Mouse (Mus musculus) lung, embryonic 15.5 days (tissue): ENCODE results near the gene Tradd. TPM values are rescaled to one million over a fixed set of nuclear protein-coding genes. Genes with fewer than 3 reads are reported as not detected.

Experiments used
- ATAC-seq: fragments of 200-750 bp; cut with Nextera tagmentation; 2 replicates; pipeline ENCODE4 v1.8.0; 2017; ENCODE audit warnings: moderate number of reproducible peaks, borderline replicate concordance; ENCODE audit not compliant: low FRiP score, low TSS enrichment; ENCODE audit errors: extremely low read depth
- H3K27ac ChIP-seq: fragments of 300-500 bp; sonication (generic); 2 replicates; pipeline ENCODE4 v1.5.1; 2015; ENCODE audit warnings: moderate library complexity, mild to moderate bottlenecking, inconsistent platforms
- H3K27me3 ChIP-seq: fragments of 300-500 bp; sonication (generic); 2 replicates; pipeline ENCODE4 v1.6.1; 2015; ENCODE audit warnings: inconsistent platforms
- H3K36me3 ChIP-seq: fragments of 300-500 bp; sonication (generic); 2 replicates; pipeline ENCODE4 v1.6.1; 2015; ENCODE audit warnings: inconsistent platforms
- H3K4me1 ChIP-seq: fragments of 300-500 bp; sonication (generic); 2 replicates; pipeline ENCODE4 v1.6.1; 2015; ENCODE audit warnings: inconsistent platforms
- H3K4me2 ChIP-seq: fragments of 300-500 bp; sonication (generic); 2 replicates; pipeline ENCODE4 v1.6.1; 2015; ENCODE audit warnings: inconsistent platforms, mild to moderate bottlenecking, moderate library complexity
- H3K4me3 ChIP-seq: fragments of 300-500 bp; sonication (generic); 2 replicates; pipeline ENCODE4 v1.5.1; 2015; ENCODE audit warnings: mild to moderate bottlenecking, inconsistent platforms
- H3K9ac ChIP-seq: fragments of 300-500 bp; sonication (generic); 2 replicates; pipeline ENCODE4 v1.6.1; 2015; ENCODE audit warnings: inconsistent platforms
- H3K9me3 ChIP-seq: fragments of 300-500 bp; sonication (generic); 2 replicates; pipeline ENCODE4 v1.6.1; 2016; ENCODE audit warnings: inconsistent platforms
- WGBS: fragments of 180-500 bp; shearing (Covaris S2); methylation state at CpG from one replicate; pipeline ENCODE4 v1.1.7; 2015; 5-methylcytosine and 5-hydroxymethylcytosine counted together
- polyA plus RNA-seq: library from polyadenylated mRNA; unstranded; fragments of >200 nt; fragmentation: Nextera tagmentation; extraction: Ambion mirVana; gene quantifications from 2 replicates; pipeline ENCODE4 v1.2.1, GENCODE M21; 2015

Gene Tradd
- polyA plus RNA-seq, 1 experiment from 2014 or later: 33.6 TPM

DNA sequence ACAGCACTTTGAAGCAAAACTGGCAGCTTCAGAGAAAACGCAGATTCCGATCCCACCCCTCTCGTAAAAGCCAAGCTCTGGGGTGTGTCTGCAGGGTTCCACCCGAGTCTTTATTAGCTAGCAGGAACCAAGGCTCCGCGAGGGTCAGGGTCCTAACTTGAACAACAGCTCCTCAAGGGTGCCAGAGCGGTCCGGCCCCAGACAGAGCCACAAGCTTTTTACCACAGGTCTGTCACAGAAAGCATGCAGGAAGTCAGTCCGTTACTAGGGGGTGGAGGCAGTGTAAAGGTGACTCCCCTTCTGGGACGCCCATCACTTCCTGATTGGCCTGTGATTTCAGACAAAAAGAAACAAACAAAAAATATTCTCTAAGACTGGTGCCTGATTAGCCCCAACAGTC is 719 bp upstream of the Tradd start:
- 8% methylated on average over 10 of the region's 10 CpGs for WGBS
- peak overlapping the region; percentile 93 for H3K4me2 ChIP-seq
- no peaks in the 10 kb centered on the region for H3K9me3 ChIP-seq
- H3K9ac ChIP-seq: peak overlapping the region; percentile 51; the same call in 1 of the 2 replicates
- H3K27ac ChIP-seq: no peak overlapping the region
- peaks cover 57% of the 10 kb centered on the region for H3K27me3 ChIP-seq
- ATAC-seq: no peak
- H3K4me3 ChIP-seq: peak overlapping the region; percentile 73
- H3K36me3 ChIP-seq: no peaks in the 10 kb centered on the region
- peaks cover 50% of the 10 kb centered on the region for H3K4me1 ChIP-seq

DNA sequence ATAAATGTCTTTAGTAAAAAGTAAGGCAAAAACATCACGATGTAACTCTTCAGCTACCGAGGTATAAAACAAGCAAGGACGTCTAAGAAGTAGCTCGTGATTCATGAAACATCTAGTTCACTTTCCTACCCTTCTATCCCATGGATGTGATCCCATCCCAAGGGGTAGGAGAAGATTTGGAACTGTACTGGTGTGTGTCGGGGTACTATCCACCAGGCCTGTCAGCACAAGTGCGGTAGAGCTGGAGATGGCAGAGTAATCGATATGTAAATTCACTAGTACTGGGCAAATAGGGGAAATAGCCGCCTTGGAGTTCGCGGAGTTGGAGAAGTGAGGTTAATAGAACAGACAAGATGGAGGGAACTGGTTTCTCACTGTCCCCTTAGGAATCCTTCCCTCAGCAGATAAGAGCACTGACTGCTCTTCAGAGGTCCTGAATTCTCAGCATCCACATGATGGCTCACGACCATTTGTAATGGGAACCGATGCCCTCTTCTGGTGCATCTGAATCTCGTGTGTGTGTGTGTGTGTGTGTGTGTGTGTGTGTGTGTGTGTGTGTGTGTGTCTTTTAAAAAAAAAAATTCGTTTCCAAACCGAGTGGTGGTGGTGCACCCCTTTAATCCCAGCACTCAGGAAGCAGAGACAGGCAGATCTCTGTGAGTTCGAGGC is 1.0 kb downstream of the Tradd start:
- no peak overlapping the region for H3K27ac ChIP-seq
- peak overlapping the region; percentile 93 for H3K4me2 ChIP-seq
- peaks cover 48% of the 10 kb centered on the region for H3K4me1 ChIP-seq
- H3K27me3 ChIP-seq: peaks cover 57% of the 10 kb centered on the region
- no peak overlapping the region for H3K9ac ChIP-seq
- H3K4me3 ChIP-seq: peak overlapping the region; percentile 73
- H3K9me3 ChIP-seq: no peaks in the 10 kb centered on the region
- WGBS: 41% methylated on average over 16 of the region's 16 CpGs
- ATAC-seq: no peak
- H3K36me3 ChIP-seq: no peaks in the 10 kb centered on the region

- Histone ChIP-seq H3K4me1 (peaks cover 39% of the 10 kb centered on the region), H3K4me3 (no peak overlapping the region), H3K4me2 (no peak overlapping the region), H3K9ac (no peak overlapping the region), H3K9me3 (no peaks in the 10 kb centered on the region), H3K27me3 (peaks cover 49% of the 10 kb centered on the region), H3K36me3 (no peaks in the 10 kb centered on the region), H3K27ac (no peak overlapping the region)
- WGBS: 83% methylated on average over 12 of the region's 12 CpGs
- ATAC-seq: no peak
Measured at GRCm38 (mm10) chr8:105261326-105261980, 3.0 kb downstream of the Tradd start.

GRCm38 (mm10) chr8:105260371-105261099 is 3.9 kb downstream of the Tradd start:
- Histone ChIP-seq H3K4me3 (no peak overlapping the region), H3K9me3 (no peaks in the 10 kb centered on the region), H3K27me3 (peaks cover 55% of the 10 kb centered on the region), H3K36me3 (no peaks in the 10 kb centered on the region), H3K9ac (no peak overlapping the region), H3K4me1 (peaks cover 43% of the 10 kb centered on the region), H3K27ac (no peak overlapping the region), H3K4me2 (no peak overlapping the region; the same call in 1 of the 2 replicates)
- ATAC-seq: no peak
- WGBS: 61% methylated on average over 7 of the region's 7 CpGs

DNA sequence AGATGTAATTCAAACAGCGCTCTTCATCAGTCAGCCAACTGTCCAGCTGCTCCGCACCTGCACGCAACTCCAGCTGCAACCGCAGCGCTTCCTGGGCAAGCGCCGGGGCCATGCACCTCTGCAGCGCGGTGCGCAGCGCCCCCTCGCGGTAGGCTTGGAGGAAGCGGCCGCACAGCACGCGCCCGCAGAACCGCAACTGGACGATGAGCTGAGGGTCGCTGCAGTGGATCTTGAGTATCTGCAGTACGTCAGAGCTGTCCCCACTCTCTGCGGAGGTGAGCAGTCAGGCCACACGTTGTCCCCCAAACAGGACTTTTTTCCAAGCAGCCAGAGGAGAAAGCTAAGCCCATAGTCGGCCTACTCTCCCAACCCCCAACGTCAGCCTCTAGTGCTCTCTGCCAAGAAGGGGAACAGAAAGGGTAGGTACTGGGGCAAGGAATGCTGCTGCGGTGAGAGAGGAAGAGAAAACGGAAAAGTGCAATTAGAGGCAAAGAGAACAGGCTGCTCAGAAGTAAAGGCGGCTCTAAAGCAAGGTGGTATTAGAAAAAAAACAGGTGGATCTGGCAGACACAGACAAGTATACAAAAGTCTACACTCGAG is 4.6 kb downstream of the Tradd start:
- Histone ChIP-seq H3K4me2 (peak overlapping the region; percentile 78), H3K9ac (no peak overlapping the region), H3K27me3 (peaks cover 57% of the 10 kb centered on the region), H3K4me1 (peaks cover 44% of the 10 kb centered on the region), H3K36me3 (no peaks in the 10 kb centered on the region), H3K27ac (no peak overlapping the region), H3K4me3 (peak overlapping the region; percentile 39), H3K9me3 (no peaks in the 10 kb centered on the region)
- WGBS: 2% methylated on average over 30 of the region's 30 CpGs
- peak; percentile 21; the same call in 1 of the 2 replicates for ATAC-seq

- no peaks in the 10 kb centered on the region for H3K9me3 ChIP-seq
- peaks cover 47% of the 10 kb centered on the region for H3K4me1 ChIP-seq
- H3K4me3 ChIP-seq: peak overlapping the region; percentile 39
- WGBS: 7% methylated on average over 55 of the region's 55 CpGs
- no peak overlapping the region for H3K27ac ChIP-seq
- no peak overlapping the region for H3K9ac ChIP-seq
- H3K27me3 ChIP-seq: peaks cover 57% of the 10 kb centered on the region
- no peak for ATAC-seq
- no peaks in the 10 kb centered on the region for H3K36me3 ChIP-seq
- H3K4me2 ChIP-seq: peak overlapping the region; percentile 78
Measured at GRCm38 (mm10) chr8:105258911-105259720, 5.3 kb downstream of the Tradd start.

DNA sequence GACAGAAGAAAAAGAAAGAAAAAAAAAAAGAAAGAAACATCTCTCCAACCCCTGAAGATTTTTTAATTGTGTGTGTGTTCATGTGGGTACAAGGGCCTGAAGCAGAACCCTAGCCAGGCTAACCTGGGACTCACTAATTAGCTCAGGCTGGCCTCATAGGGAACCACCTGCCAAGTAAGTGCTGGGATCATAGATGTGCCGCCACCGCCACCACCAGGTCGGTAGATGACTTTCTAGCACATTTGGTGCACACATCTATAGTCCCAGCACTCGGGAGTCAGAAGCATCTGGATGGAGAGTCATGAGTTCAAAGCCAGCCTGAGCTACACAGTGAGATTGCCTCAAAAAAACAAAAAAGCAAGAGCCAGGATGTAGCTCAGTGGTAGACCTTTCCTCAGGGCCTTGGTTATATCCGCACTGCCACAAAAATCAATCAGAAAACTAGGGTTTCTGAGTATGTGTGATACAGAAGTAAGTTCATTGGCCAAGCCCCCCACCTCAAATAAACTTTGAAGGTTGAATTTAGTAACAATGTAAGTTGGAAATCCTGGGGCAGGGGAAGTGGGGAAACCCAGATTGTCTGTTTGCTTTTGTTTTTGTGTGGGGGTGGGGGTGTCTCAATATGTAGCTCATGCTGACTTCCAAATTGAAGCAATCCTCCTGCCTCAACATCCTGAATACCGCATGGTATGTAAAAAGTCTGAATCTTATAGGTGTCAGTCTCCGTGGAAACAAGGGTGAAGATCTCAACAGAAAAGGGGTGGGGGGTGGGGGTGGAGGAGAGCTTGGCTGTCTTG is 6.9 kb downstream of the Tradd start:
- Histone ChIP-seq H3K36me3 (peaks cover 9% of the 10 kb centered on the region; the same call in 1 of the 2 replicates), H3K9ac (no peak overlapping the region), H3K4me2 (no peak overlapping the region), H3K4me1 (peaks cover 50% of the 10 kb centered on the region), H3K9me3 (no peaks in the 10 kb centered on the region), H3K27ac (no peak overlapping the region), H3K27me3 (peaks cover 49% of the 10 kb centered on the region), H3K4me3 (no peak overlapping the region)
- no peak for ATAC-seq
- 73% methylated on average over 7 of the region's 7 CpGs for WGBS

DNA sequence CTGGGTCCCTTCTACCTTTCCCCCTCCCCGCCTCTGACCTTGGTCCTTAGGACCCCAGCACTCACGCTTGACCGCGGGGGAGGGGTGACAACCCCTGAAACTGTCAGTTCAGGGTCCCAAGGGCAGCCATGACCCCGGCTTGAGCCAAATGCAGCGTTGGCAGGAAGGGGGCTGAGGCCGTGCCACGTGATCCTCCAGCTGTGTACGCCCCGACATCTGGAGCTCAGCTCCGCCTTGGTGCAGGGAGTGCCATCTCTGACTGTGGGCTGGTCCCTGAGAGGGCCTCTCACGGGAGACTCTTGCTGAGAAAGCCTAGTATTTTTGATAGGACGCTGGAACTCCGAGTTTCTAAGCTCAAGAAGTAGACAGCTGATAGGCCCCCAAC is 9.5 kb downstream of the Tradd start, which contains the start of gene B3gnt9:
TSS of gene B3gnt9 (minus strand) at position 188 of the 385 bp plus-strand sequence.
- H3K9ac ChIP-seq: peak within 1 kb of the TSS; percentile 54
- WGBS: 1% methylated on average over 14 of the region's 14 CpGs
- peak; percentile 86 for ATAC-seq
- peak within 1 kb of the TSS; percentile 84 for H3K27ac ChIP-seq
- H3K4me3 ChIP-seq: peak within 1 kb of the TSS; percentile 54
- peaks cover 36% of the 10 kb centered on the region for H3K27me3 ChIP-seq
- peaks cover 43% of the 10 kb centered on the region for H3K4me1 ChIP-seq
- peaks cover 33% of the 10 kb centered on the region for H3K36me3 ChIP-seq
- H3K4me2 ChIP-seq: peak within 1 kb of the TSS; percentile 97
- H3K9me3 ChIP-seq: no peaks in the 10 kb centered on the region

- Histone ChIP-seq H3K9ac (peak overlapping the region; percentile 54), H3K4me3 (peak overlapping the region; percentile 54), H3K27me3 (peaks cover 30% of the 10 kb centered on the region), H3K9me3 (no peaks in the 10 kb centered on the region), H3K4me1 (peaks cover 37% of the 10 kb centered on the region), H3K4me2 (peak overlapping the region; percentile 97), H3K27ac (peak overlapping the region; percentile 84), H3K36me3 (peaks cover 39% of the 10 kb centered on the region)
- WGBS: under 1% methylated on average over 74 of the region's 74 CpGs
- ATAC-seq: peak; percentile 89
Measured at GRCm38 (mm10) chr8:105254152-105254965, 10.1 kb downstream of the Tradd start.

DNA sequence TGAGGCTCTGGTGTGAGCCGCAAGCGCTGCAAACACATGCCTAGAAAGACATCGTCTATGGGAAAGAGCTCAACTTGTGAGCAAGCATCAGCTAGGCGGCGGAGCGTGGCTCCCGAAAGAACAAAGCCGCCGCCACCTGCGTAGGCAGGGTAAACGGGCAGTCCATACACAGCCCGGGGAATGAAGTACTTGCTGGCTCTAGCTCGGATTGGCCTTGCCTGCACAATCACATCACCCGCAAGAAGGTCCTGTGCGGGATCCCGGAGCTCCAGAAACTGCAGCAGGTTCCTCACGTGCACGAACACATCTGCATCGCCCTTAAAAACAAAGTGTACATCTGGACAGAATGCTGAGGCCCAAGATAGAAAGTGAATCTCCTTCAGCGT is 10.7 kb downstream of the Tradd start:
- Histone ChIP-seq H3K27ac (no peak overlapping the region), H3K9ac (peak overlapping the region; percentile 54; the same call in 1 of the 2 replicates)
- WGBS: 42% methylated on average over 20 of the region's 20 CpGs

More for the DNA sequence above, 10.7 kb downstream of the Tradd start:
- Histone ChIP-seq H3K27me3 (peaks cover 24% of the 10 kb centered on the region), H3K4me3 (peak overlapping the region; percentile 54), H3K4me2 (peak overlapping the region; percentile 97), H3K9me3 (no peaks in the 10 kb centered on the region), H3K4me1 (peaks cover 31% of the 10 kb centered on the region), H3K36me3 (peaks cover 45% of the 10 kb centered on the region)
- no peak for ATAC-seq
